Mouse (Mus musculus): ENCODE results near the gene Sypl2. TPM values are rescaled to one million over a fixed set of nuclear protein-coding genes. Genes with fewer than 3 reads are reported as not detected.

The Sypl2 gene
- polyA plus RNA-seq, 1 experiment from 2014 or later: 4.4 TPM

- H3K36me3 ChIP-seq: no peaks in the 10 kb centered on the region
- WGBS: 21% methylated on average over 10 of the region's 10 CpGs
- no peak overlapping the region for H3K4me3 ChIP-seq (replicated peaks)
- H3K27ac ChIP-seq: peak overlapping the region; percentile 82
- H3K9me3 ChIP-seq (replicated peaks): no peaks in the 10 kb centered on the region
- peak; percentile 61 for ATAC-seq (replicated peaks; ENCODE audit: low FRiP score)
- no peak overlapping the region; the same call in 1 of the 2 replicates for H3K9ac ChIP-seq
- peak overlapping the region; percentile 54 for H3K4me2 ChIP-seq
- peaks cover 47% of the 10 kb centered on the region for H3K4me1 ChIP-seq
- peaks cover 13% of the 10 kb centered on the region for H3K27me3 ChIP-seq
These were observed 60.7 kb downstream of the Sypl2 start for GRCm38 (mm10) chr3:108165532-108166315.

- Histone ChIP-seq H3K36me3 (no peaks in the 10 kb centered on the region), H3K4me1 (peaks cover 47% of the 10 kb centered on the region), H3K4me2 (peak overlapping the region; percentile 54), H3K4me3 (replicated peaks) (peak overlapping the region; percentile 19), H3K27ac (peak overlapping the region; percentile 82; the same call in 1 of the 2 replicates), H3K27me3 (peaks cover 13% of the 10 kb centered on the region), H3K9me3 (replicated peaks) (no peaks in the 10 kb centered on the region), H3K9ac (no peak overlapping the region; the same call in 1 of the 2 replicates)
- 15% methylated on average over 9 of the region's 9 CpGs for WGBS
- ATAC-seq (replicated peaks; ENCODE audit: low FRiP score): peak; percentile 38; the same call in 1 of the 2 replicates
These were observed 61.6 kb downstream of the Sypl2 start for GRCm38 (mm10) chr3:108164807-108165206.

GRCm38 (mm10) chr3:108164091-108164490 lies 62.4 kb downstream of the Sypl2 start:
- 63% methylated on average over 5 of the region's 5 CpGs for WGBS
- no peak overlapping the region for H3K9ac ChIP-seq
- no peaks in the 10 kb centered on the region for H3K9me3 ChIP-seq (replicated peaks)
- peaks cover 16% of the 10 kb centered on the region for H3K27me3 ChIP-seq
- no peak overlapping the region for H3K27ac ChIP-seq
- H3K36me3 ChIP-seq: no peaks in the 10 kb centered on the region
- peaks cover 42% of the 10 kb centered on the region for H3K4me1 ChIP-seq
- ATAC-seq (replicated peaks; ENCODE audit: low FRiP score): no peak
- no peak overlapping the region for H3K4me2 ChIP-seq
- no peak overlapping the region for H3K4me3 ChIP-seq (replicated peaks)

Other genes starting within 250 kb of the Sypl2 start
- gene Gstm2, start 240.2 kb downstream of the Sypl2 start, polyA plus RNA-seq (2015; fragmentation: Nextera tagmentation; extraction: Ambion mirVana): 93.9 and 101 TPM in 2 replicates
- 75.6 and 93.6 TPM in 2 replicates for gene Gstm1, start 208.7 kb downstream of the Sypl2 start, polyA plus RNA-seq (2015; fragmentation: Nextera tagmentation; extraction: Ambion mirVana)
- gene Gstm4, start 181.8 kb downstream of the Sypl2 start, polyA plus RNA-seq (2015; fragmentation: Nextera tagmentation; extraction: Ambion mirVana): 15.9 and 18.8 TPM in 2 replicates
- 59.3 and 66.2 TPM in 2 replicates for gene Ampd2, start 140.0 kb downstream of the Sypl2 start, polyA plus RNA-seq (2015; fragmentation: Nextera tagmentation; extraction: Ambion mirVana)
- gene Gnat2, start 133.9 kb downstream of the Sypl2 start, polyA plus RNA-seq (2015; fragmentation: Nextera tagmentation; extraction: Ambion mirVana): 0.68 and 1.9 TPM in 2 replicates
- 176 TPM in 2 replicates for gene Gnai3, start 80.5 kb downstream of the Sypl2 start, polyA plus RNA-seq (2015; fragmentation: Nextera tagmentation; extraction: Ambion mirVana)
- 0.05 and 0.08 TPM in 2 replicates for gene Gpr61, start 71.8 kb downstream of the Sypl2 start, polyA plus RNA-seq (2015; fragmentation: Nextera tagmentation; extraction: Ambion mirVana)
- 4.6 and 6.3 TPM in 2 replicates for gene Amigo1, start 40.3 kb downstream of the Sypl2 start, polyA plus RNA-seq (2015; fragmentation: Nextera tagmentation; extraction: Ambion mirVana)
- 3.8 TPM in 2 replicates for gene Cyb561d1, start 25.4 kb downstream of the Sypl2 start, polyA plus RNA-seq (2015; fragmentation: Nextera tagmentation; extraction: Ambion mirVana)
- 18.1 and 20.3 TPM in 2 replicates for gene Atxn7l2, start 15.7 kb downstream of the Sypl2 start, polyA plus RNA-seq (2015; fragmentation: Nextera tagmentation; extraction: Ambion mirVana)
- gene Psma5, start 30.3 kb upstream of the Sypl2 start, polyA plus RNA-seq (2015; fragmentation: Nextera tagmentation; extraction: Ambion mirVana): 296 and 312 TPM in 2 replicates
- 12.1 and 13.1 TPM in 2 replicates for gene Sort1, start 57.4 kb upstream of the Sypl2 start, polyA plus RNA-seq (2015; fragmentation: Nextera tagmentation; extraction: Ambion mirVana)
- not detected in 2 replicates for gene Mybphl, start 138.3 kb upstream of the Sypl2 start, polyA plus RNA-seq (2015; fragmentation: Nextera tagmentation; extraction: Ambion mirVana)
- gene Psrc1, start 157.2 kb upstream of the Sypl2 start, polyA plus RNA-seq (2015; fragmentation: Nextera tagmentation; extraction: Ambion mirVana): 47.2 and 48.8 TPM in 2 replicates
- 19.3 and 21.6 TPM in 2 replicates for gene Celsr2, start 188.9 kb upstream of the Sypl2 start, polyA plus RNA-seq (2015; fragmentation: Nextera tagmentation; extraction: Ambion mirVana)
- 126 and 131 TPM in 2 replicates for gene Sars, start 218.6 kb upstream of the Sypl2 start, polyA plus RNA-seq (2015; fragmentation: Nextera tagmentation; extraction: Ambion mirVana)

Measured in kidney, embryonic 15.5 days (tissue).